Mouse (Mus musculus) lung, adult 2 months (tissue): ENCODE measurements around the gene Ddr1. TPM values are rescaled to one million over a fixed set of nuclear protein-coding genes. Genes with fewer than 3 reads are reported as not detected.
A peak's percentile ranks its signal among the peaks of the same experiment; 100 is the strongest.

Source experiments
- DNase-seq: peaks from one replicate; pipeline ENCODE4 v3.0.0; 2022
- H3K4me1 ChIP-seq: fragments of 200-500 bp; 2 replicates; pipeline ENCODE4 v1.6.1; 2011; ENCODE audit warnings: low read length; ENCODE audit not compliant: control insufficient read depth, insufficient read depth
- H3K4me3 ChIP-seq: fragments of 200-500 bp; replicated peaks from 2 replicates; pipeline ENCODE3; 2011; ENCODE audit warnings: low read depth, mild to moderate bottlenecking, control low read depth, low read length; ENCODE audit errors: extremely low read depth
- CTCF ChIP-seq: fragments of 200-500 bp; IDR thresholded peaks from 2 replicates; pipeline ENCODE4 v1.5.1; 2011; ENCODE audit warnings: mild to moderate bottlenecking, low read length, control low read depth; ENCODE audit not compliant: insufficient read depth
- POLR2A ChIP-seq: fragments of 200-500 bp; IDR thresholded peaks from 2 replicates; pipeline ENCODE4 v1.6.1; 2011; ENCODE audit warnings: low read depth, mild to moderate bottlenecking, control low read depth, low read length, borderline replicate concordance; ENCODE audit errors: extremely low read depth
- WGBS: fragments of 180-500 bp; shearing (Covaris S2); methylation state at CpG from one replicate; pipeline ENCODE4 v1.1.7; 2018; 5-methylcytosine and 5-hydroxymethylcytosine counted together
- polyA plus RNA-seq: library from polyadenylated mRNA; depleted of rRNA; stranded (reverse); fragments of >200 nt; gene quantifications from 2 replicates; pipeline ENCODE4 v1.2.3, GENCODE M21; 2012

Gene Ddr1
- polyA plus RNA-seq, 1 experiment = 63.9 TPM

GRCm38 (mm10) chr17:35696691-35697090, 7.7 kb downstream of the Ddr1 start:
- Histone ChIP-seq H3K4me3 (no peak overlapping the region), H3K4me1 (peaks cover 2% of the 10 kb centered on the region)
- TF ChIP-seq POLR2A (no peak), CTCF (no peak)
- DNase-seq = no peak
- WGBS = 33% methylated on average over 6 of the region's 6 CpGs

GRCm38 (mm10) chr17:35695289-35695688, 9.1 kb downstream of the Ddr1 start:
- WGBS = 90% methylated on average over 2 of the region's 2 CpGs
- Histone ChIP-seq H3K4me1 (peaks cover 2% of the 10 kb centered on the region), H3K4me3 (no peak overlapping the region)
- TF ChIP-seq POLR2A (no peak), CTCF (0 out of 2 replicates have a peak, but pooled peaks have one; percentile 13)
- no peak for DNase-seq

GRCm38 (mm10) chr17:35693906-35694305, 10.5 kb downstream of the Ddr1 start:
- TF ChIP-seq CTCF (no peak), POLR2A (no peak)
- 89% methylated on average over 5 of the region's 5 CpGs for WGBS
- Histone ChIP-seq H3K4me3 (no peak overlapping the region), H3K4me1 (peaks cover 2% of the 10 kb centered on the region)
- DNase-seq = no peak

GRCm38 (mm10) chr17:35692368-35692767, 12.1 kb downstream of the Ddr1 start:
- WGBS = 70% methylated on average over 4 of the region's 4 CpGs
- DNase-seq = no peak
- Histone ChIP-seq H3K4me3 (no peak overlapping the region), H3K4me1 (peaks cover under 1% of the 10 kb centered on the region)
- TF ChIP-seq CTCF (no peak), POLR2A (no peak)

- DNase-seq = no peak
- TF ChIP-seq POLR2A (no peak), CTCF (no peak)
- Histone ChIP-seq H3K4me1 (no peaks in the 10 kb centered on the region), H3K4me3 (no peak overlapping the region)
- 69% methylated on average over 4 of the region's 4 CpGs for WGBS
These were observed 12.6 kb downstream of the Ddr1 start for GRCm38 (mm10) chr17:35691811-35692210.

GRCm38 (mm10) chr17:35689936-35690645, 14.3 kb downstream of the Ddr1 start:
- no peak for DNase-seq
- Histone ChIP-seq H3K4me1 (no peaks in the 10 kb centered on the region), H3K4me3 (no peak overlapping the region)
- WGBS = 84% methylated on average over 18 of the region's 18 CpGs
- TF ChIP-seq CTCF = no peak
- no peak for TF ChIP-seq POLR2A

GRCm38 (mm10) chr17:35688347-35689175, 15.9 kb downstream of the Ddr1 start:
- 78% methylated on average over 25 of the region's 25 CpGs for WGBS
- no peak for TF ChIP-seq POLR2A
- TF ChIP-seq CTCF = no peak
- Histone ChIP-seq H3K4me3 (no peak overlapping the region), H3K4me1 (no peaks in the 10 kb centered on the region)
- DNase-seq = no peak

GRCm38 (mm10) chr17:35685061-35685460, 19.4 kb downstream of the Ddr1 start:
- WGBS = 65% methylated on average over 9 of the region's 9 CpGs
- no peak for DNase-seq
- H3K4me1 ChIP-seq = no peaks in the 10 kb centered on the region
- TF ChIP-seq CTCF (no peak), POLR2A (no peak)
- no peak overlapping the region for H3K4me3 ChIP-seq

- WGBS = 75% methylated on average over 13 of the region's 13 CpGs
- no peak for DNase-seq
- TF ChIP-seq POLR2A (no peak), CTCF (no peak)
- Histone ChIP-seq H3K4me3 (no peak overlapping the region), H3K4me1 (no peaks in the 10 kb centered on the region)
These were observed 22.4 kb downstream of the Ddr1 start for GRCm38 (mm10) chr17:35681986-35682385.
